Mouse (Mus musculus) midbrain, embryonic 11.5 days (tissue): ENCODE data around the gene Cdk2. TPM values are rescaled to one million over a fixed set of nuclear protein-coding genes. Genes with fewer than 3 reads are reported as not detected.

Source experiments
- polyA plus RNA-seq: library from polyadenylated mRNA; unstranded; fragments of >200 nt; fragmentation: Nextera tagmentation; extraction: Ambion mirVana; gene quantifications from 2 replicates; pipeline ENCODE4 v1.2.1, GENCODE M21; 2014

Gene Cdk2
- polyA plus RNA-seq, 1 experiment from 2014 or later: 98.9 TPM

Other genes starting within 250 kb of the Cdk2 start
- gene Smarcc2, start 245.8 kb downstream of the Cdk2 start, polyA plus RNA-seq: 124 and 138 TPM in 2 replicates
- gene Myl6, start 210.9 kb downstream of the Cdk2 start, polyA plus RNA-seq: 683 and 746 TPM in 2 replicates
- gene Myl6b, start 206.3 kb downstream of the Cdk2 start, polyA plus RNA-seq: 3.4 and 3.7 TPM in 2 replicates
- 15.6 and 18.1 TPM in 2 replicates for gene Esyt1, start 179.2 kb downstream of the Cdk2 start, polyA plus RNA-seq
- 16.0 and 19.0 TPM in 2 replicates for gene Zc3h10, start 157.3 kb downstream of the Cdk2 start, polyA plus RNA-seq
- 2,670 and 2,991 TPM in 2 replicates for gene Rpl41, start 155.7 kb downstream of the Cdk2 start, polyA plus RNA-seq
- 241 and 249 TPM in 2 replicates for gene Pa2g4, start 139.0 kb downstream of the Cdk2 start, polyA plus RNA-seq
- gene Erbb3, start 115.4 kb downstream of the Cdk2 start, polyA plus RNA-seq: 0.49 and 0.77 TPM in 2 replicates
- gene Rps26, start 78.3 kb downstream of the Cdk2 start, polyA plus RNA-seq: 588 and 638 TPM in 2 replicates
- 3.8 and 4.2 TPM in 2 replicates for gene Ikzf4, start 59.0 kb downstream of the Cdk2 start, polyA plus RNA-seq
- gene Suox, start 31.0 kb downstream of the Cdk2 start, polyA plus RNA-seq: 12.5 and 12.7 TPM in 2 replicates
- gene Rab5b, start 8.8 kb downstream of the Cdk2 start, polyA plus RNA-seq: 80.1 and 82.6 TPM in 2 replicates
- 2.2 and 3.1 TPM in 2 replicates for gene Pmel, start 836 bp downstream of the Cdk2 start, polyA plus RNA-seq
- 5.4 and 5.7 TPM in 2 replicates for gene Dgka, start 39.8 kb upstream of the Cdk2 start, polyA plus RNA-seq
- 43.5 and 48.1 TPM in 2 replicates for gene Pym1, start 42.9 kb upstream of the Cdk2 start, polyA plus RNA-seq
- 0.26 and 0.33 TPM in 2 replicates for gene Mmp19, start 85.9 kb upstream of the Cdk2 start, polyA plus RNA-seq
- gene Dnajc14, start 99.0 kb upstream of the Cdk2 start, polyA plus RNA-seq: 36.3 and 40.3 TPM in 2 replicates
- gene Tmem198b, start 99.3 kb upstream of the Cdk2 start, polyA plus RNA-seq: 17.4 and 18.6 TPM in 2 replicates
- 279 and 283 TPM in 2 replicates for gene Sarnp, start 112.3 kb upstream of the Cdk2 start, polyA plus RNA-seq
- 64.4 and 70.6 TPM in 2 replicates for gene Ormdl2, start 116.6 kb upstream of the Cdk2 start, polyA plus RNA-seq
- gene Gdf11, start 186.7 kb upstream of the Cdk2 start, polyA plus RNA-seq: 10.0 and 10.2 TPM in 2 replicates
- gene Cd63, start 196.0 kb upstream of the Cdk2 start, polyA plus RNA-seq: 168 and 177 TPM in 2 replicates
- 11.3 TPM in 2 replicates for gene Rdh5, start 217.9 kb upstream of the Cdk2 start, polyA plus RNA-seq
- 242 and 271 TPM in 2 replicates for gene Bloc1s1, start 219.0 kb upstream of the Cdk2 start, polyA plus RNA-seq
- gene Itga7, start 228.8 kb upstream of the Cdk2 start, polyA plus RNA-seq: 1.6 and 1.7 TPM in 2 replicates